Mouse (Mus musculus) bone marrow macrophage, adult 2 months (primary cell): Measurements from ENCODE around the gene Fgd3. TPM values are rescaled to one million over a fixed set of nuclear protein-coding genes. Genes with fewer than 3 reads are reported as not detected.
A peak's percentile ranks its signal among the peaks of the same experiment; 100 is the strongest.

ENCODE experiments used
- H3K27ac ChIP-seq: 2 replicates; pipeline ENCODE4 v1.5.1; 2012; ENCODE audit warnings: low read depth, low read length; ENCODE audit not compliant: insufficient read depth
- H3K4me1 ChIP-seq: 2 replicates; pipeline ENCODE4 v1.6.1; 2012; ENCODE audit warnings: low read length; ENCODE audit not compliant: control insufficient read depth, insufficient read depth
- H3K4me3 ChIP-seq: 2 replicates; pipeline ENCODE4 v1.5.1; 2012; ENCODE audit warnings: mild to moderate bottlenecking, low read length, moderate library complexity; ENCODE audit not compliant: insufficient read depth
- CTCF ChIP-seq: IDR thresholded peaks from 2 replicates; pipeline ENCODE4 v1.5.1; 2012; ENCODE audit warnings: low read depth, mild to moderate bottlenecking, low read length, moderate library complexity
- POLR2A ChIP-seq: IDR thresholded peaks from 2 replicates; pipeline ENCODE4 v1.6.1; 2012; ENCODE audit warnings: mild to moderate bottlenecking, low read depth, low read length, borderline replicate concordance
- polyA plus RNA-seq: library from polyadenylated mRNA; stranded (reverse); fragments of >200 nt; gene quantifications from 2 replicates; pipeline ENCODE4 v1.2.4, GENCODE M21; 2012; ENCODE audit not compliant: missing spikeins, insufficient read depth, insufficient read length

Gene Fgd3
- polyA plus RNA-seq, 1 experiment: 88.6 TPM

DNA sequence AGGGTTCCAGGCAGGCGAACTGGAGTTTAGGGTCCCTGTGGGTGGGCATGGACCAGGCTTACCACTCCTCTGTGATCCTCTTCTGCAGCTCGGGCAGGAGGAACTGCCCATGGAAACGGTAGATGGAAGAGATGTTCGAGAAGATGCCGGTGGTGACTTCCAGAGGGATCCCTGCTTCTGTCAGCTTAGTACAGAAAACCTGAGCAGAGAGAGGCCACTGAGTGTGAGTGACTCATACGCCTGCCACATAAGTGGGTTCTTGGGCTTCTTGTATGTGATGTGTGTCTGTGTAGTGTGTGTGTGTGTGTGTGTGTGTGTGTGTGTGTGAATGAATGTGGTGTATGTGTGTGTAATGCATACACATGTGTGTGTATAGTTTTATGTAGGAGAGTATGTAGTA, 32.9 kb downstream of the Fgd3 start:
- Histone ChIP-seq H3K4me3 (no peak overlapping the region), H3K4me1 (peaks cover 10% of the 10 kb centered on the region), H3K27ac (no peak overlapping the region)
- TF ChIP-seq POLR2A (no peak), CTCF (no peak)

DNA sequence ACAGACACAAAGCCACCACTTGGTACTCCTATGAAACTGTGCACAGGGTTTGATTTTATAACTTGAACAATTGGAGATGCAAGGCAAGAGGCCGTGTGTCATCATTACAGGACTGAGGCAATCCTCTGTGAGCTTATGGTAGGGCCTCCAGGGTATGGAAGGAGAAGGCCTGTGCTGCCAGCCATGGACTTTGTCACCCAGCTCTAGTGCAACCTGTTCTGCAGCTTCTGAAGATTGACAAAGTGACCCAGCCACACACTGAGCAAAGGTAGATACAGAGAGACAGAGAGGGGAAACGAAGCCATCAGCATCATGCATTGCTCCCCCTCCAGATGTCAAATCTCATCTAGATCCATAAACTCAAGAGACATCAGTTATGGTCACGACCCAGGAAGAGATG, 33.4 kb downstream of the Fgd3 start:
- no peak overlapping the region for H3K4me3 ChIP-seq
- TF ChIP-seq POLR2A: no peak
- no peak for TF ChIP-seq CTCF
- peaks cover 7% of the 10 kb centered on the region for H3K4me1 ChIP-seq
- H3K27ac ChIP-seq: no peak overlapping the region

DNA sequence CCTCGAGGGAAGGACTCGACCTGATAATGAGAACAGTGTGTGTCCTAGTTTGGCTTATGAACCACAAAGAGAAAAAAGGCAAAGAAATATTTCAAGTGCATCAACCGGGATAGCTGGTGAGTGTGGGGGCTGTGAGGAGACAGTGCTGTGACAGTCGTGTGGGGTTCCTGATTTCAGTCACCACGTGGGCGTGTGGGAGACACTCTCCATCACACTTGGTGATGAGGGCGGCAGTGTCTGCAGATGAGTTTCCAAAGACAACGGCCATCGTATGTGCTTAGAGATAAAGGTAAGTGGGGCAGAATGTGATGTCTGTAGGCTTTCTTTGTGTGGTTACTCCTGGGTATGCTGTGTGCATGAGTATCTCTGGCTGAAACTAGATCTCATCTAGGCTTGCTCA, 36.4 kb downstream of the Fgd3 start:
- TF ChIP-seq POLR2A (no peak), CTCF (no peak)
- H3K27ac ChIP-seq: no peak overlapping the region
- H3K4me1 ChIP-seq: no peaks in the 10 kb centered on the region
- no peak overlapping the region for H3K4me3 ChIP-seq

DNA sequence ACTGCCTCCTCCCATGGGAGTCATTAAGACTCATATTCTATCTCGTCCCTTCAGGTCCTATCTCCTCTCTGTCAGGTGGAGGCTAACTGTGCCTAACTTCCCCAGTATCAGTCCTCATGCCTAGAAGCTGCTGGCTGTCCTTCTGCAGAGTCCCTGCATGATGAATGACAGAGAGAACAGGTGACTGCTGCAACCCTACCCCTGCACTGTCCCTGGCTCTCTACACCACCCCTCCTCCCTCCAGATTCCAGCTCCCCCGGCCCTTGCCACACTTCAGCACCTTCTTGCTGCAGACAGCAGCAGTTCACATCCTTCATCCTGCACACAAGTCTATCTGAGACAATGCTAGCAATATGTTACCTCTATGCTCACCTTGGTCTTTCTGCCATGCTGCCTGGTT, 37.9 kb downstream of the Fgd3 start:
- no peak for TF ChIP-seq POLR2A
- TF ChIP-seq CTCF: no peak
- Histone ChIP-seq H3K4me3 (no peak overlapping the region), H3K27ac (no peak overlapping the region), H3K4me1 (no peaks in the 10 kb centered on the region)

DNA sequence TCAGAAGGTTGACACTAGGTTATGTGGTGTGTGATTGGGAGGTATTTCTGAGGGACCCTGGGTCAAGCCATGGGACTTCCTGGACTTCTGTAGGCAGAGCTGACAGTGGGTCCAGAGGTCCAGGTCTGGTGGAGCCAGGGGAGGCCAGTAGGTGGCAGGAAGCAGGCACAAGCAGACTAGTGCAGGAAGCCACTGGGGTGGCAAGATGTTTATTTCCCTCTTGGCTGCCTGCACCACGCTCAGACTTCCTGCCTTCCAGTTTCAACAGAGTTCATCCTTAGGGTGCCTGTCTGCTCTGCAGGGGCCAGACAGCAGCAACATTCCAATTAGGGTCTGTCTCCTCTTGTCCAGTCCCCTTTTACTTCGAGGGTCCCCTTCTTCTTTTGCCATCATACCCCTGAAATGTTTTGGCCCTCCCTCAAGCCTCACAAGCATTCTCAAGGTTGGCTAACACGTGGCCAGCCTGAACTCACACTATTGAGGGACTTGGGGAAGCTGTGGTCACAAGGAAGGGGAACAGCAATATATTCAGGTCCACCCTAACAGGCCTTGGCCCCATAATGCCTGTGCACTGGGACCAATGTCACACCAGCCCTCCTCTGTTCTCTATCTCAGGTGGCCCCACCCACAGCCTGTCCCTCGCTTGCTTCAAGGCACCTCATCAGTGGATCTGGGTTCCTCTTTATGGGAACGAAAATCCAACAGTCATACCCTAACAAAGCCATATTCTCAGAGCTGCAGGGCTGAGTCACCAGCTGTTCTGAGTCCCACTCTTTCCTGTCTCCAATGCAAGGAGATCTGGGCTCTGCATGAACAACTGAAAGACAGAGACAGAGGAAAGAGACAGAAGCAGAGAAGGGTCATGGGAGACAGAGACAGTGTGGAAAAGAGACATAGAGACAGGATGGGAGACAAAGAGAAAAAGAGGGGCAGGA, 48.0 kb downstream of the Fgd3 start:
- no peak for TF ChIP-seq POLR2A
- TF ChIP-seq CTCF: peak; percentile 64
- Histone ChIP-seq H3K27ac (peak overlapping the region; percentile 91), H3K4me1 (peaks cover 52% of the 10 kb centered on the region), H3K4me3 (no peak overlapping the region)

DNA sequence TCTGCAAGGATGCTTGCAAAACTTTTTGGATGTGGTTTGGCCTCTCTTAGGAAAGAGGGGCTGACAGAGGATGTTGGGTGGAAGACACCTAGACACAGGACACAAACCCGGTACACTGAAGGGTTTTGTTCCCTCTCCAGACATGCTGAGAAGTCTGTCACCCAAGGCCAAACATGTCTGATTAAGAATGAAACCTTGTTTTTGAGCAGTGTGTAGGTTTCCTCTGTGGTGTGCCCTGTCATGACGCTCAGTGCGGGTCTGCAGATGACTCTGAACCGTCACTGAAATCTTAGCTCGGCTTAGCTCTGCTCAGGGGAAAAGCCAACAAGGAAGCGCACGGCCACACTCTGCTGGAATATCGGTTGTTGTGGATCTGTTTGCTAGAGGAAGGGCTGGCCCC, 49.6 kb downstream of the Fgd3 start:
- H3K4me3 ChIP-seq: no peak overlapping the region
- H3K27ac ChIP-seq: no peak overlapping the region
- TF ChIP-seq CTCF (no peak), POLR2A (no peak)
- peaks cover 53% of the 10 kb centered on the region for H3K4me1 ChIP-seq

DNA sequence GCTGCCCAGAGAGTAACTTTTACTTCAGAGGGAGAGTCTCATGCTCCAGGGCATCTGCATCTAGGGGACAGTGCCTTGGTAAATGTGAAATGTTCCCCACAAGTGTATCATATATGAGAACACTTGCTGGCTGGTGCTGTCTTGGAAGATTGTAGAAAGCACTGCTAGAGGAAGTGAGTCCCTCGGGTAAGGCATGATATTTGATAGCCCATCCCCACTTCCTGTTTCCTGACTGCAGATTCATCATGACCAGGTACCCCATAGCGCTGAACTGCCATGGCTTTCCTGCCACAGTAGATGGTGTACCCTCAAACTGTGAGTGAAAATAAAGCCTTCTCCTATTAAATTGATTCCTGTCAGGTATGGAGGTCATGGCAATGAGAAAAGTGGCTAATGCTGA, 52.5 kb downstream of the Fgd3 start:
- Histone ChIP-seq H3K4me3 (no peak overlapping the region), H3K27ac (no peak overlapping the region), H3K4me1 (peaks cover 36% of the 10 kb centered on the region)
- no peak for TF ChIP-seq CTCF

DNA sequence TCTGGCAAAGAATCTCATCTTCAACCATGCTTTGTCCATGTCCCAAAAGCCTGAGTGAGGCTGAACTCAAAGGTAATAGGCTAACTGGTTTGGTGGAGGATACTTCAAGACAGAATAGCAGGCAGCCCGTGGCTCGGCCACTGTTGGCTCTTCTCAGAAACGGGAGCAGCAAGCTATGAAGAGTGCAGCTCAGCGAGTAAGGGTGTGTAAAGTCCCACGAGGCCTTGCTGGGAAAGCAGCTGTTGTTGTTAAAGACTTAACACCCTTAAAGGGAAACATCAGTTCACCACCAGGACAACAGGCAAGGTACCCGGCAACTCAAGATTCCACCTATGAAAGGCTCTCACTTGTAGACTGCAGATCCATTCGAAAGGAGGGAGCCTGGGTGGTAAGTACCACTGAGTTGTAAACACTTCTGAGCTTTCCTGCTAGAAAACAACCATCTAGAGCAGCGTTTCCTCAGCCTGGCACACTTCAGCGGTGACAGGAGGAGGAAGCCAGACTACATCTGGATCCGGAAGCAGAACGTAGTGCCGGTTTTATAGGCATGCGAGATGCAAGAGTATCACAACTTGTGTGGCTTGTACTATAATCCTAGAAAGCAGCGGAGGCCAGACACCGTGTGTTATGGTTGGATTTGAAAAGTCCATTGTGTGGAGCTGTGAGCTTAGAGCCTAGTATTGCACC, 59.9 kb downstream of the Fgd3 start:
- no peak overlapping the region for H3K27ac ChIP-seq
- peaks cover 16% of the 10 kb centered on the region for H3K4me1 ChIP-seq
- no peak overlapping the region for H3K4me3 ChIP-seq
- TF ChIP-seq CTCF (no peak), POLR2A (no peak)

DNA sequence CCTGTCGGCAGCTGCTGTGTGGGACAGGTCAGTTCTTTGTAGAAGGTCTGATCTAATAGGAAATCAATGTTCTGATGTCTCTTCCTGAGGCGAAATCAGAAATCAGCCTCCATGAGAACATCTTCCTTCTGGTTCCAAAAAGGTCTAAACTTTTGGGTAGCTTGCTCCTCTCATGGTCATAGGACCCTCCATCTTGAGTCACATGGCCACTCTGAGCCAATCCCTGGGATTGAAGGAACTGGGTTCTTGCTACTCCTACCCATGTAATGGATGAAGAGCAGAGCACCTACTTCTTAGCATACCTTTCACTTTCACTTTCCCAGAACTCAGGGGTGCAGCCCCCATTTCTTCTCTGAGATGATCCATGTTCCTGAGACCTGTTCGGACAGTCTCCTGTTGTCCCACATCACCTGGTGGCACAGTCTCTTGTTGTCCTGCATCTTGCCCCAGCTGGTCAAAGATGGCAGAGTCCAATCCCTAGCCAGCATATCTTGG, 62.2 kb downstream of the Fgd3 start:
- Histone ChIP-seq H3K4me3 (no peak overlapping the region), H3K27ac (no peak overlapping the region), H3K4me1 (peaks cover 20% of the 10 kb centered on the region)
- TF ChIP-seq POLR2A: no peak
- no peak for TF ChIP-seq CTCF

DNA sequence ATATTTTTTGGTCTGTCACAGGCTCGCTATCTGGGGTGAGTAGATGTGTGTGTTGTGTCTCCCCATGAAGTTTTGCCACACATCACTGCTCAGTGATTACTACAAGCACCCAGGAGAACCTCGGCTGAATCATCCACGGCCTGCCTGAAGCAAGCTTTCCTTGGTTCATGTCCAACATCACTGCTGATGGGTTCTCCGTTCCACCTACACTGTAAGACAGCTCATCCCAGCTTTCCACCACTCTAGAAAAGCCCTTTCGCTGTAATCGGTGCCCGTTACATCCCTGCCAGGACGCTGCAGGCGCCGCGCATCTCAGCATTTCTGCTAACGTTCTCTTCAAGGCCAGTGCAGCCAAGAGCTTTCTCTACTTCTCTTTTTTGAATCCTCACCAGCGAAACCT, 67.4 kb downstream of the Fgd3 start:
- Histone ChIP-seq H3K4me3 (peak overlapping the region; percentile 18), H3K4me1 (peaks cover 60% of the 10 kb centered on the region), H3K27ac (peak overlapping the region; percentile 96)
- TF ChIP-seq CTCF (no peak), POLR2A (no peak)
